Mouse (Mus musculus) kidney, adult 2 months (tissue): ENCODE results near the gene Tbc1d9. TPM values are rescaled to one million over a fixed set of nuclear protein-coding genes. Genes with fewer than 3 reads are reported as not detected.

Experiments used
- DNase-seq: peaks from one replicate; pipeline ENCODE4 v3.0.0; 2021
- H3K27ac ChIP-seq: fragments of 200-500 bp; 2 replicates; pipeline ENCODE4 v1.5.1; 2012; ENCODE audit warnings: low read depth, low read length, control low read depth, inconsistent platforms; ENCODE audit not compliant: insufficient read depth
- H3K27me3 ChIP-seq: fragments of 200-500 bp; replicated peaks from 2 replicates; pipeline ENCODE4 v1.6.1; 2012; ENCODE audit warnings: mild to moderate bottlenecking, moderate library complexity, low read length, inconsistent platforms; ENCODE audit not compliant: control insufficient read depth, insufficient read depth
- H3K36me3 ChIP-seq: fragments of 200-500 bp; 2 replicates; pipeline ENCODE4 v1.6.1; 2012; ENCODE audit warnings: mild to moderate bottlenecking, moderate library complexity, low read length, inconsistent platforms; ENCODE audit not compliant: control insufficient read depth, insufficient read depth
- H3K4me1 ChIP-seq: fragments of 200-500 bp; 2 replicates; pipeline ENCODE4 v1.6.1; 2011; ENCODE audit warnings: low read length; ENCODE audit not compliant: control insufficient read depth, insufficient read depth
- H3K4me3 ChIP-seq: fragments of 200-500 bp; 2 replicates; pipeline ENCODE4 v1.5.1; 2011; ENCODE audit warnings: mild to moderate bottlenecking, low read depth, low read length, control low read depth; ENCODE audit not compliant: insufficient read depth
- CTCF ChIP-seq: fragments of 200-500 bp; conservative IDR thresholded peaks from 2 replicates; pipeline ENCODE4 v1.5.1; 2011; ENCODE audit warnings: low read depth, mild to moderate bottlenecking, control low read depth, low read length, moderate library complexity, mixed read lengths; ENCODE audit not compliant: insufficient read depth, insufficient read length
- POLR2A ChIP-seq: fragments of 200-500 bp; IDR thresholded peaks from one replicate; pipeline ENCODE4 v1.6.1; 2011; ENCODE audit warnings: low read depth, low read length, control low read depth
- whole genome bisulfite sequencing: fragments of 180-500 bp; shearing (Covaris S2); methylation state at CpG from one replicate; pipeline ENCODE4 v1.1.7; 2018; 5-methylcytosine and 5-hydroxymethylcytosine counted together
- polyA plus RNA-seq: library from polyadenylated mRNA; depleted of rRNA; stranded (reverse); fragments of >200 nt; gene quantifications from 2 replicates; pipeline ENCODE4 v1.2.3, GENCODE M21; 2012

The Tbc1d9 gene
- polyA plus RNA-seq, 1 experiment: 3.8 TPM

DNA sequence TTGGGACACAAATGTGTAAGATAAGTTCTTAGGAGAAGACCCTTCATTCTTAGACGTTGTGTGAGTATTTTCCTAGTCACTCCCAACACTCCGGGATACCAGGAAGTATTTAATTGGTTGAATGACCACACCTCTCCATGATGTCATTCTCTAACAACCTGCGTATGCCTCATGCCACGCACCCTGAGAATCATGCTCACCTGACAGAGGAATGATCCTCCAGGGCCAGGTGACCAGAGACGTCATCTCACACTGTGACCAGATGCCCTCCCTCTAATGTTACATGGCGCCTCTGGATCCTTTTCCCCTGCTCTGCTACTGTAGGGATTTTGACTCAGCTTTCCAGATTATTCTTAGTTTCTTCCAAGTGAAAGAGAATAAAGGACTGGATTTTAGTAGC, 16.0 kb upstream of the Tbc1d9 start:
- TF ChIP-seq POLR2A (no peak), CTCF (no peak)
- Histone ChIP-seq H3K4me3 (no peak overlapping the region), H3K36me3 (no peaks in the 10 kb centered on the region), H3K27ac (no peak overlapping the region), H3K27me3 (no peaks in the 10 kb centered on the region), H3K4me1 (no peaks in the 10 kb centered on the region)
- WGBS: 79% methylated on average over 6 of the region's 6 CpGs
- no peak for DNase-seq

- no peak for DNase-seq
- Histone ChIP-seq H3K27me3 (no peaks in the 10 kb centered on the region), H3K36me3 (no peaks in the 10 kb centered on the region), H3K4me3 (no peak overlapping the region), H3K4me1 (no peaks in the 10 kb centered on the region), H3K27ac (no peak overlapping the region)
- no peak for TF ChIP-seq CTCF
- TF ChIP-seq POLR2A: no peak
- WGBS: 66% methylated on average over 2 of the region's 2 CpGs
These were observed 13.1 kb upstream of the Tbc1d9 start for GRCm38 (mm10) chr8:83152055-83152454.

GRCm38 (mm10) chr8:83152470-83152869, 12.7 kb upstream of the Tbc1d9 start:
- H3K27me3 ChIP-seq: no peaks in the 10 kb centered on the region
- H3K27ac ChIP-seq: no peak overlapping the region
- DNase-seq: no peak
- 32% methylated on average over 4 of the region's 4 CpGs for WGBS
- no peaks in the 10 kb centered on the region for H3K36me3 ChIP-seq
- no peaks in the 10 kb centered on the region for H3K4me1 ChIP-seq
- TF ChIP-seq POLR2A (no peak), CTCF (no peak)
- no peak overlapping the region for H3K4me3 ChIP-seq

GRCm38 (mm10) chr8:83155110-83155509, 10.0 kb upstream of the Tbc1d9 start:
- DNase-seq: no peak
- Histone ChIP-seq H3K36me3 (no peaks in the 10 kb centered on the region), H3K27ac (no peak overlapping the region), H3K27me3 (no peaks in the 10 kb centered on the region), H3K4me1 (no peaks in the 10 kb centered on the region), H3K4me3 (no peak overlapping the region)
- no peak for TF ChIP-seq POLR2A
- TF ChIP-seq CTCF: no peak
- WGBS: 41% methylated on average over 4 of the region's 4 CpGs

DNA sequence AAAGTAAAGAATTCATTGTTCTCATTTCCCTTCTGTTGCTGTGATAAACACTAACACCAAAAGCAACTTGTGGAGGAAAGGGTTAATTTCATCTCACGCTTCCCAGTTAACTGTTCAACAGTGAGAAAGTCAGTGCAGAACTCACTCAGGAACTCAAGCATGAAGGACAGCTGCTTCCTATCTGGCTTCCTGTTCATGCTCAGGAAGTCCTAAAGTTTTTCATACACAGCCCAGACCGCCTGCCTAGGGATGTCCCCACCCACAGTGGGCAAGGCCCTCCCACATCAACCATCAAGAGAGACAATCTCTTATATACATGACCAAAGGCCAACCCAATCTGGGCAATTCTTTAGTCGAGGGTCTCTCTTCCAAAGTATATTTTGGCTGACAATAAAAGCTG, 6.2 kb upstream of the Tbc1d9 start:
- no peaks in the 10 kb centered on the region for H3K4me1 ChIP-seq
- 56% methylated on average over 3 of the region's 3 CpGs for WGBS
- H3K27ac ChIP-seq: no peak overlapping the region
- TF ChIP-seq CTCF (no peak), POLR2A (no peak)
- no peak overlapping the region for H3K4me3 ChIP-seq
- no peaks in the 10 kb centered on the region for H3K36me3 ChIP-seq
- DNase-seq: no peak
- no peaks in the 10 kb centered on the region for H3K27me3 ChIP-seq

DNA sequence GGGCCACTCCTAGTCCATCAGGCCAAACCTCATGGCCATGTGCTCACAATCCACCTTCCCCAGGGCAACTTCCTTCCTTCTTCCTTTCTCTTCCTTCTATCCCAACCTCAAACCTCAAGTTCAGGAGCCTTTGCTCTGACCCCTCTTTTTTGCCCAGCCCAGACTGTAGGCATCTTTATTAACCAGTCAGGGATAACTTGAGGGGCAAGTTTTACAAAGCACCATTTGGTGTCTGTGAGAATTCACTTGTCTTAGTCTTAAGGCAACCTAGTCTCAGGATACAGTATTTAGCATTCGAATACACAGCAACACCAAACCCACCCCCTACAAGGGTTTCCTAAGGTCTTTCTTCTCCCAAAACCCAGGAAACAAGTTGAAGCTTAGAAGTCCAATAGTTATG, 5.5 kb upstream of the Tbc1d9 start:
- no peak overlapping the region for H3K4me3 ChIP-seq
- TF ChIP-seq POLR2A: no peak
- no peak for TF ChIP-seq CTCF
- no peak for DNase-seq
- no peaks in the 10 kb centered on the region for H3K27me3 ChIP-seq
- H3K36me3 ChIP-seq: no peaks in the 10 kb centered on the region
- WGBS: 83% methylated on average over 1 of the region's 1 CpGs
- no peaks in the 10 kb centered on the region; the same call in 1 of the 2 replicates for H3K4me1 ChIP-seq
- H3K27ac ChIP-seq: no peak overlapping the region

DNA sequence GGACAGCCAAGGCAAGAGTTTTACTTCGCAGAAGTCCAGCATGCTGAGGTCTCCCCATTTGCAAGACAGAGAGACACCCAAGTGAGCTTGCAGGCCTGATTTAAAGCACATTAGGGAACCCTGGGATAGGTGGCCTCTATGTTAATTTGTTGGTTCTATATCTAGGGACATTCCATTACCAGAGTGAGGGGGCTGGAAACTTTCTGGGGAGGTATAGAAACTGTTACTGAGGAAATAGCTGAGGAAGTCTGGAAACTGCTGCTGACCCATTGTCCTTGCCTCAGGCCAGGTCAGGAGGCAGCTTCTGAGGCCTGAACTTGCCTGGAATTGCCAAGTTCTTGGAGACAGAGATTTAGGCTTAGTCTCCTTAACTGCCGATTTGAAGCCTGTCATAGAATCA, 4.5 kb upstream of the Tbc1d9 start:
- Histone ChIP-seq H3K4me1 (no peaks in the 10 kb centered on the region; the same call in 1 of the 2 replicates), H3K27ac (no peak overlapping the region), H3K4me3 (no peak overlapping the region), H3K27me3 (no peaks in the 10 kb centered on the region), H3K36me3 (no peaks in the 10 kb centered on the region)
- no peak for DNase-seq
- no peak for TF ChIP-seq CTCF
- no peak for TF ChIP-seq POLR2A
- WGBS: 77% methylated on average over 2 of the region's 2 CpGs
